Mouse (Mus musculus): Measurements from ENCODE around the gene Zfhx3. TPM values are rescaled to one million over a fixed set of nuclear protein-coding genes. Genes with fewer than 3 reads are reported as not detected.
A peak's percentile ranks its signal among the peaks of the same experiment; 100 is the strongest.

The Zfhx3 gene
- polyA plus RNA-seq, 1 experiment from 2014 or later: 1.2 TPM

GRCm38 (mm10) chr8:108778551-108778950 is 836.1 kb downstream of the Zfhx3 start:
- no peaks in the 10 kb centered on the region for H3K9me3 ChIP-seq (replicated peaks; ENCODE audit: control insufficient read depth, low read length)
- H3K36me3 ChIP-seq (ENCODE audit: control insufficient read depth, insufficient read depth): no peaks in the 10 kb centered on the region
- no peaks in the 10 kb centered on the region for H3K4me1 ChIP-seq (ENCODE audit: control insufficient read depth, low read depth, low read length)
- no peak for ATAC-seq (ENCODE audit: low read depth)
- H3K27me3 ChIP-seq (ENCODE audit: control insufficient read depth, insufficient read depth, low read depth, low read length): no peaks in the 10 kb centered on the region
- H3K4me3 ChIP-seq (ENCODE audit: low read depth, low read length): no peak overlapping the region
- WGBS (ENCODE audit: insufficient replicate concordance): 65% methylated on average over 9 of the region's 9 CpGs
- H3K27ac ChIP-seq (ENCODE audit: low read length): no peak overlapping the region
- H3K4me2 ChIP-seq (ENCODE audit: low read depth, low read length): no peak overlapping the region
- no peak overlapping the region for H3K9ac ChIP-seq (ENCODE audit: low read depth, low read length)

- H3K27me3 ChIP-seq (ENCODE audit: control insufficient read depth, insufficient read depth, low read depth, low read length): no peaks in the 10 kb centered on the region
- WGBS (ENCODE audit: insufficient replicate concordance): 52% methylated on average over 6 of the region's 6 CpGs
- ATAC-seq (ENCODE audit: low read depth): no peak
- no peak overlapping the region for H3K27ac ChIP-seq (ENCODE audit: low read length)
- no peak overlapping the region for H3K4me2 ChIP-seq (ENCODE audit: low read depth, low read length)
- no peaks in the 10 kb centered on the region for H3K36me3 ChIP-seq (ENCODE audit: control insufficient read depth, insufficient read depth)
- no peak overlapping the region for H3K9ac ChIP-seq (ENCODE audit: low read depth, low read length)
- no peak overlapping the region for H3K4me3 ChIP-seq (ENCODE audit: low read depth, low read length)
- H3K9me3 ChIP-seq (replicated peaks; ENCODE audit: control insufficient read depth, low read length): no peaks in the 10 kb centered on the region
- H3K4me1 ChIP-seq (ENCODE audit: control insufficient read depth, low read depth, low read length): no peaks in the 10 kb centered on the region
These were observed 838.3 kb downstream of the Zfhx3 start for GRCm38 (mm10) chr8:108780766-108781165.

GRCm38 (mm10) chr8:108781192-108781591 is 838.7 kb downstream of the Zfhx3 start:
- H3K4me1 ChIP-seq (ENCODE audit: control insufficient read depth, low read depth, low read length): no peaks in the 10 kb centered on the region
- WGBS (ENCODE audit: insufficient replicate concordance): 19% methylated on average over 5 of the region's 5 CpGs

GRCm38 (mm10) chr8:108783155-108783554 is 840.7 kb downstream of the Zfhx3 start:
- Histone ChIP-seq H3K9me3 (replicated peaks; ENCODE audit: control insufficient read depth, low read length) (no peaks in the 10 kb centered on the region), H3K36me3 (ENCODE audit: control insufficient read depth, insufficient read depth) (no peaks in the 10 kb centered on the region), H3K4me2 (ENCODE audit: low read depth, low read length) (no peak overlapping the region), H3K27ac (ENCODE audit: low read length) (no peak overlapping the region), H3K4me1 (ENCODE audit: control insufficient read depth, low read depth, low read length) (no peaks in the 10 kb centered on the region), H3K9ac (ENCODE audit: low read depth, low read length) (no peak overlapping the region), H3K27me3 (ENCODE audit: control insufficient read depth, insufficient read depth, low read depth, low read length) (no peaks in the 10 kb centered on the region), H3K4me3 (ENCODE audit: low read depth, low read length) (no peak overlapping the region)
- 50% methylated on average over 10 of the region's 10 CpGs for WGBS (ENCODE audit: insufficient replicate concordance)
- ATAC-seq (ENCODE audit: low read depth): peak; percentile 39; the same call in 1 of the 2 replicates

More at GRCm38 (mm10) chr8:108781192-108781591, 838.7 kb downstream of the Zfhx3 start:
- Histone ChIP-seq H3K4me2 (ENCODE audit: low read depth, low read length) (no peak overlapping the region), H3K36me3 (ENCODE audit: control insufficient read depth, insufficient read depth) (no peaks in the 10 kb centered on the region), H3K9ac (ENCODE audit: low read depth, low read length) (no peak overlapping the region), H3K27me3 (ENCODE audit: control insufficient read depth, insufficient read depth, low read depth, low read length) (no peaks in the 10 kb centered on the region), H3K9me3 (replicated peaks; ENCODE audit: control insufficient read depth, low read length) (no peaks in the 10 kb centered on the region), H3K27ac (ENCODE audit: low read length) (no peak overlapping the region), H3K4me3 (ENCODE audit: low read depth, low read length) (no peak overlapping the region)
- no peak for ATAC-seq (ENCODE audit: low read depth)

DNA sequence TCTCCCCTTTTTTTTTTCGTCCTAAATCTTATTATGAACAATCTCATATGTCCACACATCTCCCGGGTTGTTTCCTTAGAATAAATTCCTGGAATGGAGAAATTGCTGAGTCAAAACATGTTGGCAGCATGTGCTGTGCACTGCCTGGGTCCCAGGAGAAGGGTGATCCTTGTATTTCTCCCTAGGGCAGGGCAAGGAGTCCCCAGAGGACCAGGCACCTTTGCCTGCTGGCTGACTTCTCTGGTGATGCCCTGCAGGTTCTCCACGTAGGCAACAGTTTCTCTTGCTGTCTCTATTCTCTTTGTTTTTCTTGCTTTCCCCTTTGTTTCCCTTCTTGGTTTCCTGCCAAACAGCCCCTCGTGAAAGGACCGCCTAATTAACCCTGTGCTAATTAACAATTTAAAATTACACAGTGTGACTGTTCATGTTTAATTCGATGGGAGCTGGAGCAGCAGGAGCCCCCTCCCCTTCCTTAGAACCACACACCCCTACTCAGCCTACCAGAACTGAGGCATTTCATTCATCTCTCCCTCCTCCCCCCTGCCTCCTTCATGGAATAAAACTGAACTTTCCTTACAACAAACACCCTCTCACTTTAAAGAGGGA is 845.8 kb downstream of the Zfhx3 start:
- no peaks in the 10 kb centered on the region; the same call in 1 of the 2 replicates for H3K4me1 ChIP-seq (ENCODE audit: control insufficient read depth, low read depth, low read length)
- H3K4me2 ChIP-seq (ENCODE audit: low read depth, low read length): no peak overlapping the region
- no peak overlapping the region for H3K27ac ChIP-seq (ENCODE audit: low read length)
- H3K9me3 ChIP-seq (replicated peaks; ENCODE audit: control insufficient read depth, low read length): peaks cover 6% of the 10 kb centered on the region; the same call in 1 of the 2 replicates
- no peak overlapping the region for H3K9ac ChIP-seq (ENCODE audit: low read depth, low read length)
- peaks cover 11% of the 10 kb centered on the region for H3K36me3 ChIP-seq (ENCODE audit: control insufficient read depth, insufficient read depth)
- WGBS (ENCODE audit: insufficient replicate concordance): 45% methylated on average over 6 of the region's 6 CpGs
- no peak for ATAC-seq (ENCODE audit: low read depth)
- no peaks in the 10 kb centered on the region for H3K27me3 ChIP-seq (ENCODE audit: control insufficient read depth, insufficient read depth, low read depth, low read length)
- H3K4me3 ChIP-seq (ENCODE audit: low read depth, low read length): no peak overlapping the region

- WGBS (ENCODE audit: insufficient replicate concordance): 73% methylated on average over 10 of the region's 10 CpGs
- H3K9ac ChIP-seq (ENCODE audit: low read depth, low read length): no peak overlapping the region
- no peak overlapping the region for H3K4me3 ChIP-seq (ENCODE audit: low read depth, low read length)
- peaks cover 12% of the 10 kb centered on the region for H3K36me3 ChIP-seq (ENCODE audit: control insufficient read depth, insufficient read depth)
- no peak overlapping the region for H3K4me2 ChIP-seq (ENCODE audit: low read depth, low read length)
- no peaks in the 10 kb centered on the region; the same call in 1 of the 2 replicates for H3K4me1 ChIP-seq (ENCODE audit: control insufficient read depth, low read depth, low read length)
- peaks cover 6% of the 10 kb centered on the region; the same call in 1 of the 2 replicates for H3K9me3 ChIP-seq (replicated peaks; ENCODE audit: control insufficient read depth, low read length)
- no peak overlapping the region for H3K27ac ChIP-seq (ENCODE audit: low read length)
- no peaks in the 10 kb centered on the region for H3K27me3 ChIP-seq (ENCODE audit: control insufficient read depth, insufficient read depth, low read depth, low read length)
- no peak for ATAC-seq (ENCODE audit: low read depth)
These were observed 846.3 kb downstream of the Zfhx3 start for GRCm38 (mm10) chr8:108788762-108789157.

GRCm38 (mm10) chr8:108790559-108791293 is 848.3 kb downstream of the Zfhx3 start:
- Histone ChIP-seq H3K4me1 (ENCODE audit: control insufficient read depth, low read depth, low read length) (no peaks in the 10 kb centered on the region; the same call in 1 of the 2 replicates), H3K27me3 (ENCODE audit: control insufficient read depth, insufficient read depth, low read depth, low read length) (no peaks in the 10 kb centered on the region), H3K9ac (ENCODE audit: low read depth, low read length) (no peak overlapping the region), H3K4me3 (ENCODE audit: low read depth, low read length) (no peak overlapping the region), H3K27ac (ENCODE audit: low read length) (no peak overlapping the region), H3K36me3 (ENCODE audit: control insufficient read depth, insufficient read depth) (peaks cover 23% of the 10 kb centered on the region), H3K4me2 (ENCODE audit: low read depth, low read length) (no peak overlapping the region), H3K9me3 (replicated peaks; ENCODE audit: control insufficient read depth, low read length) (peaks cover 6% of the 10 kb centered on the region)
- WGBS (ENCODE audit: insufficient replicate concordance): 61% methylated on average over 14 of the region's 14 CpGs
- no peak for ATAC-seq (ENCODE audit: low read depth)

DNA sequence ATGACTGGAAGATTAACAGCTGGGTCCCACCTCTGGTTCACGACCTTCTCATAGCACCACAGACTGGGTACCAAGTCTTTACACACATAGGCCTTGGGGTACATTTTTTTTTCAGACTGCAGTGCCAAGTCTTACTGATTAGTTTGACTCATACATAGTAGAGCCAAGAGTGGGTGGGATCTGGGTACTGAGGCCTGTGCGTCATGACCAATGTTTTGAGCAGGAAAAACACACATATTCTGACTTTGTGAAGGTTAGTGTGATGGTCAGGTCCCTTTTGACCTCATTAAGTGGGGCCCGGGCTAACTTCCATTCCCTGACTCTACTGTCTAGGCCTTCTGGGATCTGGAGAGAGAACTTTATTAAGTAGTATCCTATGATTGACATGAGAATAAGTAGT is 853.6 kb downstream of the Zfhx3 start:
- 75% methylated on average over 3 of the region's 3 CpGs for WGBS (ENCODE audit: insufficient replicate concordance)
- Histone ChIP-seq H3K4me2 (ENCODE audit: low read depth, low read length) (no peak overlapping the region), H3K4me3 (ENCODE audit: low read depth, low read length) (no peak overlapping the region), H3K27ac (ENCODE audit: low read length) (no peak overlapping the region), H3K4me1 (ENCODE audit: control insufficient read depth, low read depth, low read length) (no peaks in the 10 kb centered on the region; the same call in 1 of the 2 replicates), H3K9ac (ENCODE audit: low read depth, low read length) (no peak overlapping the region), H3K36me3 (ENCODE audit: control insufficient read depth, insufficient read depth) (peaks cover 23% of the 10 kb centered on the region), H3K27me3 (ENCODE audit: control insufficient read depth, insufficient read depth, low read depth, low read length) (no peaks in the 10 kb centered on the region), H3K9me3 (replicated peaks; ENCODE audit: control insufficient read depth, low read length) (peaks cover 6% of the 10 kb centered on the region)
- ATAC-seq (ENCODE audit: low read depth): no peak

GRCm38 (mm10) chr8:108796882-108797281 is 854.4 kb downstream of the Zfhx3 start:
- peaks cover 23% of the 10 kb centered on the region for H3K36me3 ChIP-seq (ENCODE audit: control insufficient read depth, insufficient read depth)
- peaks cover 6% of the 10 kb centered on the region for H3K9me3 ChIP-seq (replicated peaks; ENCODE audit: control insufficient read depth, low read length)
- no peaks in the 10 kb centered on the region; the same call in 1 of the 2 replicates for H3K4me1 ChIP-seq (ENCODE audit: control insufficient read depth, low read depth, low read length)
- 63% methylated on average over 3 of the region's 3 CpGs for WGBS (ENCODE audit: insufficient replicate concordance)
- H3K27me3 ChIP-seq (ENCODE audit: control insufficient read depth, insufficient read depth, low read depth, low read length): no peaks in the 10 kb centered on the region
- no peak overlapping the region for H3K9ac ChIP-seq (ENCODE audit: low read depth, low read length)
- no peak for ATAC-seq (ENCODE audit: low read depth)
- no peak overlapping the region for H3K4me2 ChIP-seq (ENCODE audit: low read depth, low read length)
- H3K4me3 ChIP-seq (ENCODE audit: low read depth, low read length): no peak overlapping the region
- H3K27ac ChIP-seq (ENCODE audit: low read length): no peak overlapping the region
